Mouse (Mus musculus) lung, embryonic 15.5 days (tissue): ENCODE measurements around the gene Pdhb. TPM values are rescaled to one million over a fixed set of nuclear protein-coding genes. Genes with fewer than 3 reads are reported as not detected.

Experiments
- ATAC-seq: fragments of 200-750 bp; cut with Nextera tagmentation; 2 replicates; pipeline ENCODE4 v1.8.0; 2017; ENCODE audit warnings: moderate number of reproducible peaks, borderline replicate concordance; ENCODE audit not compliant: low FRiP score, low TSS enrichment; ENCODE audit errors: extremely low read depth
- H3K27ac ChIP-seq: fragments of 300-500 bp; sonication (generic); 2 replicates; pipeline ENCODE4 v1.5.1; 2015; ENCODE audit warnings: moderate library complexity, mild to moderate bottlenecking, inconsistent platforms
- H3K27me3 ChIP-seq: fragments of 300-500 bp; sonication (generic); 2 replicates; pipeline ENCODE4 v1.6.1; 2015; ENCODE audit warnings: inconsistent platforms
- H3K36me3 ChIP-seq: fragments of 300-500 bp; sonication (generic); 2 replicates; pipeline ENCODE4 v1.6.1; 2015; ENCODE audit warnings: inconsistent platforms
- H3K4me1 ChIP-seq: fragments of 300-500 bp; sonication (generic); 2 replicates; pipeline ENCODE4 v1.6.1; 2015; ENCODE audit warnings: inconsistent platforms
- H3K4me2 ChIP-seq: fragments of 300-500 bp; sonication (generic); 2 replicates; pipeline ENCODE4 v1.6.1; 2015; ENCODE audit warnings: inconsistent platforms, mild to moderate bottlenecking, moderate library complexity
- H3K4me3 ChIP-seq: fragments of 300-500 bp; sonication (generic); 2 replicates; pipeline ENCODE4 v1.5.1; 2015; ENCODE audit warnings: mild to moderate bottlenecking, inconsistent platforms
- H3K9ac ChIP-seq: fragments of 300-500 bp; sonication (generic); 2 replicates; pipeline ENCODE4 v1.6.1; 2015; ENCODE audit warnings: inconsistent platforms
- H3K9me3 ChIP-seq: fragments of 300-500 bp; sonication (generic); 2 replicates; pipeline ENCODE4 v1.6.1; 2016; ENCODE audit warnings: inconsistent platforms
- WGBS: fragments of 180-500 bp; shearing (Covaris S2); methylation state at CpG from one replicate; pipeline ENCODE4 v1.1.7; 2015; 5-methylcytosine and 5-hydroxymethylcytosine counted together
- polyA plus RNA-seq: library from polyadenylated mRNA; unstranded; fragments of >200 nt; fragmentation: Nextera tagmentation; extraction: Ambion mirVana; gene quantifications from 2 replicates; pipeline ENCODE4 v1.2.1, GENCODE M21; 2015

Pdhb gene
- polyA plus RNA-seq, 1 experiment from 2014 or later = 183 TPM

GRCm38 (mm10) chr14:8212996-8213395 is 40.2 kb upstream of the Pdhb start:
- ATAC-seq = no peak
- peaks cover 18% of the 10 kb centered on the region for H3K4me1 ChIP-seq
- H3K4me3 ChIP-seq = no peak overlapping the region
- WGBS = 77% methylated on average over 2 of the region's 2 CpGs
- H3K9me3 ChIP-seq = no peaks in the 10 kb centered on the region
- H3K36me3 ChIP-seq = no peaks in the 10 kb centered on the region
- no peak overlapping the region for H3K9ac ChIP-seq
- H3K27me3 ChIP-seq = no peaks in the 10 kb centered on the region
- H3K4me2 ChIP-seq = no peak overlapping the region
- no peak overlapping the region for H3K27ac ChIP-seq

GRCm38 (mm10) chr14:8209896-8210295 is 37.1 kb upstream of the Pdhb start:
- WGBS = 92% methylated on average over 2 of the region's 2 CpGs
- no peaks in the 10 kb centered on the region for H3K27me3 ChIP-seq
- no peak for ATAC-seq

DNA sequence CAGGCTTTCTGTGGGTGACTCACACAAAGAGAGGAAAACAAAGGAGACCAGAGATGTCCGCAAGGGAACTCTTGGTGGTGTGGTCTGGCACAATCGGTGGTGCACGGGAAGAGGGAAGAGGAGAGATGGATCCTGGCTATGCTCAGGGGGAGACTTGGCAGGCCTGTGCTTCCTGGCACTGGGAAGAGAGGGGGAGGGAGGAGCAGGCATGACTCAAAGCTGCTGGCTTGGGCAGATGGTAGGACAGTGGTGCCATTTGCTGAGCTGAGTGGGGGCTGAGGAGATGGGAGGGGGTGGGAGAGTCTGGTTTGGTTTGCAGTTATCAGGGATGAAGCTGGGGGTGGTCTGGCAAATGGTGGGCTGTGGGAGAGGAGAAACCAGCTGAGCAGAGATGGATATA is 36.1 kb upstream of the Pdhb start:
- Histone ChIP-seq H3K4me3 (no peak overlapping the region), H3K4me1 (no peaks in the 10 kb centered on the region), H3K27me3 (no peaks in the 10 kb centered on the region), H3K9me3 (no peaks in the 10 kb centered on the region), H3K36me3 (no peaks in the 10 kb centered on the region), H3K9ac (no peak overlapping the region), H3K27ac (no peak overlapping the region), H3K4me2 (no peak overlapping the region)
- ATAC-seq = no peak
- WGBS = 72% methylated on average over 3 of the region's 3 CpGs

More at GRCm38 (mm10) chr14:8209896-8210295, 37.1 kb upstream of the Pdhb start:
- no peak overlapping the region for H3K4me3 ChIP-seq
- no peak overlapping the region for H3K9ac ChIP-seq
- no peaks in the 10 kb centered on the region for H3K36me3 ChIP-seq
- no peak overlapping the region for H3K27ac ChIP-seq
- no peaks in the 10 kb centered on the region for H3K9me3 ChIP-seq
- no peak overlapping the region for H3K4me2 ChIP-seq
- H3K4me1 ChIP-seq = peaks cover 5% of the 10 kb centered on the region

DNA sequence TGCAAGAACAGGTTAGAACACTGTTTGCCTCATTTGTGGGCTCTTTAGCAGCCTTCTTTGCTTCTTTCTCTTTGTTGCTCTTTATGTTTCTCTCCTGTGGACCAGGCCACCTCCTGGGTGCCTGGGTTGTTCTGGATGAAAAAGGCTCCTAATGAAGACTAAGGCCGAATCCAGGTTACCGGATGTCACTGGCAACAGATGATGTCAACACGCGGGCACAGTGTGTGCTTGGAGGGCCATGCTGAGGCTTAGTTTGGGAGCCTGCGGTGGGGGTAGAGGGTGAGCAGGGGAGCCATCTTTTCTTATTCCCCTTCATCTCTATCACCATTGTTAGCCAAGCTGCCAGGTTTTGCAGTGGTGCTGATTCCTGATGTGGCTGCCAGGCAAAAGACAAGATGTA is 34.7 kb upstream of the Pdhb start:
- no peaks in the 10 kb centered on the region for H3K4me1 ChIP-seq
- no peak overlapping the region for H3K9ac ChIP-seq
- H3K4me2 ChIP-seq = no peak overlapping the region
- H3K27me3 ChIP-seq = no peaks in the 10 kb centered on the region
- WGBS = 84% methylated on average over 5 of the region's 5 CpGs
- H3K36me3 ChIP-seq = no peaks in the 10 kb centered on the region
- H3K27ac ChIP-seq = no peak overlapping the region
- no peak for ATAC-seq
- no peak overlapping the region for H3K4me3 ChIP-seq
- H3K9me3 ChIP-seq = no peaks in the 10 kb centered on the region

- Histone ChIP-seq H3K27ac (no peak overlapping the region), H3K9ac (no peak overlapping the region), H3K36me3 (no peaks in the 10 kb centered on the region), H3K4me2 (no peak overlapping the region), H3K4me3 (no peak overlapping the region), H3K27me3 (no peaks in the 10 kb centered on the region), H3K4me1 (no peaks in the 10 kb centered on the region), H3K9me3 (no peaks in the 10 kb centered on the region)
- 41% methylated on average over 5 of the region's 5 CpGs for WGBS
- ATAC-seq = no peak
Measured at GRCm38 (mm10) chr14:8207105-8207504, 34.3 kb upstream of the Pdhb start.

GRCm38 (mm10) chr14:8206179-8206910 is 33.5 kb upstream of the Pdhb start:
- no peak overlapping the region for H3K4me2 ChIP-seq
- ATAC-seq = no peak
- no peaks in the 10 kb centered on the region for H3K4me1 ChIP-seq
- H3K9me3 ChIP-seq = no peaks in the 10 kb centered on the region
- H3K27ac ChIP-seq = no peak overlapping the region
- H3K27me3 ChIP-seq = no peaks in the 10 kb centered on the region
- 48% methylated on average over 9 of the region's 9 CpGs for WGBS
- no peak overlapping the region for H3K9ac ChIP-seq
- no peak overlapping the region for H3K4me3 ChIP-seq
- H3K36me3 ChIP-seq = no peaks in the 10 kb centered on the region

DNA sequence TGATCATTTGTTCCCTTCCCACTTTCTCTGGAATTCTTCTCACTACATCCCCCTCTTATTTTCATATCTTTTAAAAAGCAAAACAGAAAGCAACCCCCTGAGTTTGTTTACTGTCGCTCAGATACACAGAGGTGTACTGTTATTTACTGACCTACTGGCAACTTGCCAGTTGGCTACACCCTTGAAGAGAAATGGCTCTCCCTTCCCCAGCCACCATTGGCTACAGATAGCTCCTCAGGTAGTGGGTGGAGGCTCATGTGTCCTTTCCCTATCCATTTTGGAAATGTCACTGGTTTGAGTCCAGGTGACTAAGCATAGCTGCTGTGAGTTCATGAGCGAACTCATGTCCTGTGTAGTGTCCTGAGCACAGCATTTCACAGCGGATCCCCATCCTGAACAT is 28.9 kb upstream of the Pdhb start:
- Histone ChIP-seq H3K27me3 (no peaks in the 10 kb centered on the region), H3K4me2 (no peak overlapping the region), H3K27ac (no peak overlapping the region), H3K9me3 (no peaks in the 10 kb centered on the region), H3K4me1 (no peaks in the 10 kb centered on the region), H3K9ac (no peak overlapping the region), H3K36me3 (no peaks in the 10 kb centered on the region), H3K4me3 (no peak overlapping the region)
- no peak for ATAC-seq
- 84% methylated on average over 3 of the region's 3 CpGs for WGBS

DNA sequence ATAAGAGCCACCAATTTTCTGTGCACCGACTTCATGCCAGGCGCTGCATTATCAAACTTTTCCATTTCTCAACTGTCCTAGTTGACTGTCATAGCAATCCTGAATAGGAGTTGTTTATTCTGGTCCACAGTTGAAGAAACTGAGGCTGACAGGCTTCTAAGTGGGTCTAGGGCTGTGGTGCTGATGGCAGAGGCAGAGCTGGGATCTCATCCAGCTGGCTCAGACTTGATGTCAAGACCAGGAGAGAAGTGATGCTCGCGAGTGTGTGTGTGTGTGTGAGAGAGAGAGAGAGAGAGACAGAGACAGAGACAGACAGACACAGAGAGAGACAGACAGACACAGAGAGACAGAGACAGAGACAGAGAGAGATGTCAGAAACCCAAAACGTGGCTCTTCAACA is 27.9 kb upstream of the Pdhb start:
- no peak for ATAC-seq
- WGBS = 59% methylated on average over 5 of the region's 5 CpGs
- Histone ChIP-seq H3K27me3 (no peaks in the 10 kb centered on the region), H3K4me1 (no peaks in the 10 kb centered on the region), H3K27ac (no peak overlapping the region), H3K9ac (no peak overlapping the region), H3K4me2 (no peak overlapping the region), H3K9me3 (no peaks in the 10 kb centered on the region), H3K36me3 (no peaks in the 10 kb centered on the region), H3K4me3 (no peak overlapping the region)

GRCm38 (mm10) chr14:8192727-8193126 is 19.9 kb upstream of the Pdhb start:
- Histone ChIP-seq H3K4me1 (no peaks in the 10 kb centered on the region), H3K4me2 (no peak overlapping the region), H3K27me3 (no peaks in the 10 kb centered on the region), H3K4me3 (no peak overlapping the region), H3K27ac (no peak overlapping the region), H3K9me3 (no peaks in the 10 kb centered on the region), H3K36me3 (no peaks in the 10 kb centered on the region), H3K9ac (no peak overlapping the region)
- ATAC-seq = no peak
- WGBS = 81% methylated on average over 6 of the region's 6 CpGs

DNA sequence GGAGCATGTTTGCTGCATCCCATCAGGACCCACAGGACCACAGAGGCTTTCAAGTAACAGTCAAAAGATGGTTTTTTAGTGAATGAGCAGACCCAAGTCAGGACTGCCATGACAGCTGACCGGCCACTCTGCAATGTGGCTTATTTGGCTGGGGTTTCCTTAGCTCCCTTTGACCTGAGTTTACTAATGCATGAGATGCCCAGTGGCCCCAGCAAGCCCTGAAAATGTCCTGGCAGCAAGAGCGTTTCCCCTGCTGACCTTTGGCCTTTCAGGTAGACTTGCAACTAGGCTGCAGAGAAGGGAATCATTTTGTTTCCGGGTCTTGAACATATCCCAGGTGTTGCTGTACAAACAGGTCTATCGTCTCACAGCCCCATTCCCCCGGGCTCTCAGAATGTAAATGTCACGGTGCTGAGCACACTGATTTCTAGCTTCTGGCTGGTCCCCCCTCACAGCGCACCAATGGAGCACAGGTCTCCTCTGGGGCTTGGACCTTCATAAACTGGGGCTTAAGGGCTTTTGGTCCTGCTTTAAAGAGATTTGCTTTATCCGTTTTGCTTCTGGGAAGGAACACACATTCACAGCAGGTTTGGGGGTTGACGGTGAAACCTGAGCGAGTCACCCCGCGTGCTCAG is 18.6 kb upstream of the Pdhb start:
- Histone ChIP-seq H3K36me3 (no peaks in the 10 kb centered on the region), H3K9me3 (no peaks in the 10 kb centered on the region), H3K4me2 (no peak overlapping the region), H3K9ac (no peak overlapping the region), H3K27me3 (no peaks in the 10 kb centered on the region), H3K4me1 (no peaks in the 10 kb centered on the region), H3K27ac (no peak overlapping the region), H3K4me3 (no peak overlapping the region)
- WGBS = 56% methylated on average over 12 of the region's 12 CpGs
- no peak for ATAC-seq

DNA sequence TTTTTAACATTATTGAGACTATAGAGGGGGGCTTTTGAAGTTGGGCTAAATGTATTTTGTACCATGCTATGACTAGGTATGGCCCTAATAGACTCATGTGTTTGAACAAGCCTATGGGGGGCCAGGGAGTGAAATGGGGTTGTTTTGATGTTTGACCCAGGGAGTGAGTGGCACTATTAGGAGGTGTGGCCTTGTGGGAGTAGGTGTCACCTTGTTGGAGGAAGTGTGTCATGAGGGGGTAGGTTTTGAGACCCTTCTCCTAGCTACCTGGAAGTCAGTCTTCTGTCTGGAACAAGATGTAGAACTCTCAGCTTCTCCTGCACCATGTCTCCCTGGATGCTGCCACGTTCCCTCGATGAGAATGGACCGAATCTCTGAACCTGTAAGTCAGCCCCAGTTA is 17.7 kb upstream of the Pdhb start:
- Histone ChIP-seq H3K36me3 (no peaks in the 10 kb centered on the region), H3K4me3 (no peak overlapping the region), H3K4me2 (no peak overlapping the region), H3K9me3 (no peaks in the 10 kb centered on the region), H3K4me1 (no peaks in the 10 kb centered on the region), H3K27me3 (no peaks in the 10 kb centered on the region), H3K9ac (no peak overlapping the region), H3K27ac (no peak overlapping the region)
- 90% methylated on average over 3 of the region's 3 CpGs for WGBS
- no peak for ATAC-seq

DNA sequence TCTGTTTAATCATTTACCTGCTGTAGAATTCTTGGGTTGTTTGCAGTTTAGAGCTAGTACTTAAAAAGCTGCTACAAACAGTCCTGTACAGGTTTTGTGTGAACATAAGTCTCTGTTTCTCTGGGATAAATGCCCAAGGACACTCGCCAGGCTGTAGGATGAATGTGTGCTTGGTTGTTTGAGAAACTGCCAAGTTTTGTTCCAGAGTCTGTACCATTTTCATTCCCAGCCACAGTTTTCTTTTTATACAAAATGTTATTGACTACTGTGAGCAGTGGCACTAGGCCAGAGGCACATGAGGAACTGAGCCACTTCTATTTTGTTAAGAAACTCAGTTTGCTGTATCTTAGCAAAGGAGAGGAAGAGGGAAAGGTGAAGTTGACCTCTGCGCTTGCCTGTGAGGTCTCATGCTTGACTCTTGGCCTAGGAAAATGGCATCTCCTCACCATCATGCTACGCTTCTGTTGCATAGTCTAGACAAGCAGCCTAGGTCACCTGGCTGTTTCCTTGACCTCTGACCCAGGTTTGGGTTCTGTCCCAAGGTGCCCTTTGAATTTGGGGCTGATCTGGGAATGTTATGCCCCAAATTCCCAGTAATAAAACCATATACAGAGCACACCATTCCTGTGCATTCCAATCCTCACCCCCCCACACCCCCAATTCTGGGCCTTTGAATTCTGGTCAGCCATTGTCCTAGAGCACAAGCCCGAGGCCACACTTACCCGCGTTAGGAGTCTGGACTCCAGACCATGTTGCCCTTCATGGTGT is 13.6 kb upstream of the Pdhb start:
- Histone ChIP-seq H3K4me1 (no peaks in the 10 kb centered on the region), H3K4me3 (no peak overlapping the region), H3K36me3 (no peaks in the 10 kb centered on the region), H3K27ac (no peak overlapping the region), H3K27me3 (no peaks in the 10 kb centered on the region), H3K9me3 (no peaks in the 10 kb centered on the region), H3K9ac (no peak overlapping the region), H3K4me2 (no peak overlapping the region)
- 80% methylated on average over 6 of the region's 6 CpGs for WGBS
- no peak for ATAC-seq
